Mouse (Mus musculus): ENCODE results near the gene AC153137.1. TPM values are rescaled to one million over a fixed set of nuclear protein-coding genes. Genes with fewer than 3 reads are reported as not detected.
"Not testable (repeated sequence)": the region's sequence is repeated elsewhere in the genome, so short reads cannot be mapped to it uniquely, and the experiment has no call there.

AC153137.1 gene
- not detected for total RNA-seq (2021)
- long read RNA-seq, experiment 1: 0 reads
- long read RNA-seq, experiment 2: 0 reads

DNA sequence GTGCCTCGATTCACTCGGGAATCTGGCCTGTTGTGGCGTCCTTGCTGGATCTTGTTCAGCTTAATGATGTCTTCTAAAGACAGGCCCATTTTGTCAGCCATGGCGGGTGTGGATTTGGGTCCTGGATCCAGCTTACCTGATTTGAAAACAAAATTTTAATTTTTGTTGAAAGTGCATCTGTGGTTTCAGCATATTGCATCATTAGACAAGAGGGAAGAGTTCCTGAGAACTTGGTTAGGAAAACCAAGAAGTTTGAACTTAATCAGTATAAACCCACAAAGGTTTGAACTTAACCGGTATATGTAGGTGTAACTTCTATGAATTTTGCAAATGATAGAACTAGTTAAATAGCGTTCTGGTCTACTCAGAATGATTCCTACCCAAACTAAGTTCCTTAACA, at the start of gene AC153137.1:
AC153137.1 (minus strand) TSS at position 101 of the 400 bp plus-strand sequence.
- intact Hi-C loops (cut with DNase I); DNase-seq: not testable (repeated sequence)

- no peak for DNase-seq
- intact Hi-C loops (cut with DNase I): no loop called here
Measured at GRCm38 (mm10) chr1:31023173-31023572, 45.4 kb upstream of the AC153137.1 start.

GRCm38 (mm10) chr1:31019283-31019682, 41.5 kb upstream of the AC153137.1 start:
- intact Hi-C loops (cut with DNase I): loop anchor here (5.0 kb wide), 1 partner anchor 67 kb away; no protein-coding TSS in a partner anchor
- DNase-seq: peak; percentile 17 to 19

DNA sequence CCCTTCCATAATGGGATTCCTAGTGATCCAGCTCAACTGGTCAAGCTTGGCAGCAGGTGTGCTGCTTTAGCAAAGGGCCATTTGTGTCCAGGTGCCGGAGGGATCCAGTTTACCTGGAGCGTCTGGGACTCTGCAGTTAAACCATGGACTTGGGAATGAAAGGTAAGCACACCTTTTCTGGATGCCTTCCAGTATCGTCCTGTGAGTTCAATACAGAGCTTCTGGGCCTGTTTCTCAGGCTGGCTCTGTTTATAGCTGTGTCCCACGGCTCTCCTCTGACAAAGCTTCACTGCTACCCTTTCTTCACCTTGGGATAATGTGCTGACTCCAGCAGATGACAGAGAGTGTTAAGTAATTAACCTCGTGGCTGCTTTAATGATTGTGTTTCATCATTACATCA, 39.6 kb upstream of the AC153137.1 start:
- intact Hi-C loops (cut with DNase I): loop anchor here (5.0 kb wide), 1 partner anchor 65 kb away; no protein-coding TSS in a partner anchor
- DNase-seq: no peak

GRCm38 (mm10) chr1:31016068-31016467, 38.3 kb upstream of the AC153137.1 start:
- no peak for DNase-seq
- intact Hi-C loops (cut with DNase I): loop anchor here (5.0 kb wide), 1 partner anchor 64 kb away; no protein-coding TSS in a partner anchor

DNA sequence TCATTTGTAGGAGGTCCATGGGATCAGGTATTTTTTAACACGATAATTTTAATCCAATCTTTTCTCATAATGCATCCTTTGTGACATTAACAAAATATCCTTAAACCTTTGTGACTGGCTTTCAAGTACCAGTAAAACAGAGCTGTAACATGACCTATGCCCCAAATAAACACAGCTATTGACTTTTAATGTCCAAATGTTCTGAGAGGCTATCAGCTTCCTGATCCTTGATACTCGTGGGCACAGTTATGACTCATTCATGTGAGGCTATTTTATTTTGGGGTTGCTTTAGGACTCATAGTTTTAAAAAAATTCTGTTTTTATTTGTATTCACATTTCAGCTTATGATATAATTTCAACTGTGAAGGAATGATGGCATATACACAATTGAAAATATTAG, 37.5 kb upstream of the AC153137.1 start:
- intact Hi-C loops (cut with DNase I): loop anchor here (5.0 kb wide), 1 partner anchor 63 kb away; no protein-coding TSS in a partner anchor
- no peak for DNase-seq

GRCm38 (mm10) chr1:30977239-30977638, 529 bp downstream of the AC153137.1 start:
- intact Hi-C loops (cut with DNase I); DNase-seq: not testable (repeated sequence)

DNA sequence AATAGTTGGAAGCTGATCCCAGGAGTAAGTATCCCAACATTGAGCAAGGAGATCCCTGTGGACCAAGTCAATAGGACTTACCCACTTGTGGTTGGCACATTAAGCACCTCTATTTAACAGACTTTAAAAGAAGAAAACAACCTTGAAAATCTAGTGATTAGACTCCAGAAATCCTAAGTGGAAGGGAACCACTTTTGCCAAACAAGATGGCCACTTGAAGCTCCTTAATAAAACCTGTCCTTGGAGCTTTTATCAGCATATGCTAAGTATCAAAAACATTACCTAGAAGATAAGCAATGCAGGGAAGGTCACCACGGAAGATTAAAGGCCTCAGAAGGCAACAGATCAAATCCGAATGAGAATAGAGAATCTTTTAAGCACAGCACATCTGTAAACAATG, 26.0 kb downstream of the AC153137.1 start:
- no peak for DNase-seq
- intact Hi-C loops (cut with DNase I): loop anchor here (5.0 kb wide), 1 partner anchor 66 kb away; no protein-coding TSS in a partner anchor

DNA sequence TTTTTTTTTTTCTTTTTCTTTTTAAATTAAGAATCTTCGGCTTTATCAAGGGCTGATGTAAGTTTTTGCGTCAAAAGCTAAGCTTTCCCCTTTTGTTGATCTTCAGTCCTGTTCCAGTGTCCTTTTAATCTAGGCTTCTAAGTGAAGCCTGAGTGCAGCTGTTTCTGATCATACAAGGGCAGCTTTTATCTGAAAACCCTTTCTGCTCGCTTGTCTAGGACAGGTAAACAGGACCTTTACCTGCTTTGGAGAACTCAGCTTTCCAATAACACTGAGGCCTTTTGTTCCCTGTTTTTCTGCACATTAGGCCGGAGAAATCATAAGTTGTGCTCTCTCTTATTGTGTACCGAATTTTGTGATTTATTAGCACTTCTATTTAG, 27.3 kb downstream of the AC153137.1 start:
- DNase-seq: no peak
- intact Hi-C loops (cut with DNase I): loop anchor here (5.0 kb wide), 1 partner anchor 67 kb away; no protein-coding TSS in a partner anchor

GRCm38 (mm10) chr1:30949710-30950455, 27.9 kb downstream of the AC153137.1 start:
- intact Hi-C loops (cut with DNase I): loop anchor here (5.0 kb wide), 2 partner anchors 67 to 78 kb away; partner anchors contain the start of gene Phf3
- DNase-seq: peak; percentile 93 to 95

DNA sequence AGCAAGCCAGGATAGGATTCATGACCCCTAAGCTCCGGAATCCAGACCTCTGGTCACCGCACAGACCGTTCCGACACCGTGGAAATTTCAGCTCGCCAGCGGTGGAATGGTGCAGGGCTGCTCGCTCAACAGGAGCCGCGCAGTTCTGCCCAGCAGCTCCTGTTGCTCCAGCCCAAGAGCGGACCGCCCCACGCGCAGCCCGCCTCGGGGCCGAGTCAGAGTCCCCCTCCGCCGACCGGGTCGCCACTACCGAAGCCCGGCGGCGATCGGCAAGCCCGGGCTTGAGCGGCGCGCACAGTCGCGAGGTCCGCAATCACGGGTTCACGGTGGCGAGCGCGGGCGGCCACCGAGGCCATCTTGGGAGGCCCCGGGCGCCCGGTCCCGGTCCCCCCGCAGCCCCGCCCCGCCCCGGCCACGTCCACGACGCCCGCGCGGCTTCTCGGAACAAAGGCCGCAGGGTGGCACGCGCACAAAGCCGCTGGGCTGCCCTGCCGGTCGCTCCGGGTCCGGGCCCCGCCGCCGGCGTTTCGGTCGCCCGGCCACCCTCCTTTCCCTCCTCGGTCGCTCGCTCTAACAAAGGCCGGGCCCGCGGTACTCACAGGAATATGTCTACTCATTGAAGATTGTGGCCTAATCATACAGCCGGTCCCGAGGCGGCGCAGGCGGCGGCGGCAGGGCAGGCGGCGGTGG, 28.7 kb downstream of the AC153137.1 start:
- intact Hi-C loops (cut with DNase I): loop anchor here (5.0 kb wide), 1 partner anchor 77 kb away; the partner anchor contains the start of gene Phf3
- peak in 1 of 2 experiments; percentile 31 for DNase-seq

DNA sequence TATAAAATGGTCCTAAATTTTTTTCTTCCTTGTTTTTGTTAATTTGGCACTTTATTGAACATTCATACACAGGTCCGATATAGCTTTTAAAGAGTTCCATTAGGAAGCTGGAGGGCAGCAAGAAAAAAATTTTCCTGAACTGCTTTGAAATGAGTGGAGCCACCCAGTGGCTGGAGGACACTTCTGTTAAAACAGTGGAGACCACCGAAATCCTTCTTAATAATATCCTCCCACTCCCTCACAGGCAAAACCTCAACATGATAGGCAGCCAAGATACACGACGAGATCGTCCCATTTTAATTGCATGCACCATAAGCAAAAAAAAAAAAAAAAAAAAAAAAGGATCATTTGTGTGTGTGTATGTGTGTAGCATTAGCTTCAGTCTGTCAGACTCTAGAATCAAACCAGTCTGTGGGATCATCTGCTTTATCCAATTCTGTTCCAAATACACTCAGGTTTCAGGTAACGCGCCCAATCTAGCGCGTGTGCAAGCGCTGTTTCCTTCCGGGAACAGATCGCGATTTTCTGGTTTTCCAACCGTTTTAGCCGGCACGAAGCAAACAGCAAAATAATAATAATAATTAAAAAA, 29.3 kb downstream of the AC153137.1 start:
- no peak for DNase-seq
- intact Hi-C loops (cut with DNase I): loop anchor here (5.0 kb wide), 1 partner anchor 76 kb away; the partner anchor contains the start of gene Phf3

- DNase-seq: no peak
- intact Hi-C loops (cut with DNase I): loop anchor here (5.0 kb wide), 1 partner anchor 73 kb away; the partner anchor contains the start of gene Phf3
Measured at GRCm38 (mm10) chr1:30945136-30945535, 32.6 kb downstream of the AC153137.1 start.

- intact Hi-C loops (cut with DNase I): no loop called here
- DNase-seq: no peak
Measured at GRCm38 (mm10) chr1:30940571-30940970, 37.2 kb downstream of the AC153137.1 start.

- intact Hi-C loops (cut with DNase I): no loop called here
- DNase-seq: no peak
Measured at GRCm38 (mm10) chr1:30938392-30938791, 39.4 kb downstream of the AC153137.1 start.

- no peak for DNase-seq
- intact Hi-C loops (cut with DNase I): no loop called here
Measured at GRCm38 (mm10) chr1:30937396-30937965, 40.3 kb downstream of the AC153137.1 start.

DNA sequence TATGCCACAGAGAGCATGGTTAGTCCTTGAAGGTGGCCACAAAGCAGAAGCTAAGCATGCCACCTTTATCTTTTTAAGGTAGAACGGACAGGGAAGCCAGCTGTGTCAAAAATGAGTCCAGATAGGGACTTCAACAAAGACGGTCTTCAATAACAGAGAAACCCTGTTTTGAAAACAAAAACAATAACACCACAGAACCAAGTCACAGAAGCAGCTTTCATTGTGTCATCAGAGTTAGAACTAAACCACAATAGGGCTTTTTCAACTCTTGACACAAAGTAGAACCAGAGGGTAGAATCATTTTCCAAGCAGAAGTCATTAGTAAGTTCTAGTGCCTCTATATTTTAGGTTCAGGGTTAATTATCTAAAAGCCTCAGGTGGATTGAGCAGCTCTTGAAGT, 41.3 kb downstream of the AC153137.1 start:
- no peak for DNase-seq
- intact Hi-C loops (cut with DNase I): no loop called here

DNA sequence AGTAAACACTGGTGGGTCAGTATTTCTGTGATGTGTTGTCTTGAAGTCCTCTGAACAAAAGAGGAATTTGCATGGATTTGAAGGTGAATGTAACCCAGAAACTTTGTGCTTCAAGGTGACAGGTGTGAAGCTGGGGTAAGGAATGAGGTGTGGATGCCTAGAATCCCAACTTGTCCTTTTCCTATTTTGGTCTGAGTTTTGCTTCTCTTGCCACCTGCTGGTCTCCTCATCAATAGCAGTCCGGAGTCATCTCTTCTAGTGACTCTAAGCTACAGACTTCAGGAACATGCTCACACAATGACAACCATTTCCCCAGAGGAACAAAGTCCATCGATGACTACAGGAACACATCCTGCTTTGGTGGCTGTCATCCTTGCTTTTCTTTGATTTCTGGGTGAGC, 46.9 kb downstream of the AC153137.1 start:
- intact Hi-C loops (cut with DNase I): loop anchor here (5.0 kb wide), 1 partner anchor 154 kb away; no protein-coding TSS in a partner anchor

DNA sequence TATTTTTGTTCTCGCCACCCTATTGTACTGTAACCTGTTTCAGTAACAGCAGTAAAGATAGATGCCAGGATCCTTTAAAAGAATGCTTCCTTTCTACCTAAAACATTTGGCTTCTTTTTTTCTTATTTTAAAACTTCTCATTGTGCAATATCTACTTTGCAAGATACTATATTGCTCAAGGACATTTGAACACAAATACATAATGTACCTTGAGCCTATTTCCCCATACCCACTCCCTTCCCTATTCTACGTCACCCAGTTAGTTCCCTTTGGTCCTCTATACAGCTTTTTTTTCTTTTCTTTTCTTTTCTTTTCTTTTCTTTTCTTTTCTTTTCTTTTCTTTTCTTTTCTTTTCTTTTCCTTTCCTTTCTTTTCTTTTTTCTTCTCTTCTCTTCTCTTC, 47.6 kb downstream of the AC153137.1 start:
- intact Hi-C loops (cut with DNase I): loop anchor here (5.0 kb wide), 1 partner anchor 153 kb away; no protein-coding TSS in a partner anchor
- DNase-seq: no peak

More for the DNA sequence above, 46.9 kb downstream of the AC153137.1 start:
- no peak for DNase-seq

Measured in gastrocnemius, postnatal 36 days (tissue).